Mouse (Mus musculus) cerebellum, adult 2 months (tissue): ENCODE measurements at regions not wholly inside any gene's neighbourhood (a gene's known extent, or its start where the extent isn't known, plus 50 kb on each side); places are given as distances from the start of the nearest gene placed in this dataset.

Source experiments
- CTCF ChIP-seq: fragments of 200-500 bp; IDR thresholded peaks from 2 replicates; pipeline ENCODE4 v1.5.1; 2011; ENCODE audit warnings: low read depth, mild to moderate bottlenecking, control low read depth, low read length, moderate library complexity, borderline replicate concordance; ENCODE audit not compliant: insufficient read depth
- POLR2A ChIP-seq: fragments of 200-500 bp; IDR thresholded peaks from 2 replicates; pipeline ENCODE4 v1.6.1; 2011; ENCODE audit warnings: low read length, control low read depth, borderline replicate concordance; ENCODE audit not compliant: insufficient read depth

GRCm38 (mm10) chr9:115857301-115857700, 52.0 kb upstream of the Gadl1 start:
- no peak for TF ChIP-seq CTCF
- TF ChIP-seq POLR2A = no peak
